Mouse (Mus musculus) ES-E14 (cell line): ENCODE measurements around the gene Tspo. TPM values are rescaled to one million over a fixed set of nuclear protein-coding genes. Genes with fewer than 3 reads are reported as not detected.

ENCODE experiments used
- DNase-seq: peaks from one replicate; pipeline ENCODE4 v3.0.0-alpha.2; 2013; ENCODE audit warnings: low read depth, low spot score
- H3K27ac ChIP-seq: 2 replicates; pipeline ENCODE4 v1.5.1; 2012; ENCODE audit warnings: low read depth, mild to moderate bottlenecking, low read length, moderate library complexity, mixed read lengths; ENCODE audit not compliant: poor library complexity, insufficient read depth, severe bottlenecking
- H3K36me3 ChIP-seq: 2 replicates; pipeline ENCODE4 v1.6.1; 2012; ENCODE audit warnings: mild to moderate bottlenecking, low read length, moderate library complexity, mixed read lengths; ENCODE audit not compliant: control insufficient read depth, poor library complexity, insufficient read depth, severe bottlenecking
- H3K4me1 ChIP-seq, 2 experiments: fragments of 150-350 bp in 1 of 2; sonication (generic) in 1 of 2; 2 replicates each; pipeline ENCODE4 v1.6.1; 2012; ENCODE audit warnings: low read length in 2 of 2, mild to moderate bottlenecking in 1 of 2, mixed read lengths in 1 of 2; ENCODE audit not compliant: control insufficient read depth in 2 of 2, insufficient read depth in 2 of 2, poor library complexity in 1 of 2
- H3K4me3 ChIP-seq, 2 experiments: fragments of 150-350 bp in 1 of 2; sonication (generic) in 1 of 2; 2 replicates each; pipeline ENCODE4 v1.5.1; 2012; ENCODE audit warnings: low read length in 2 of 2, low read depth in 1 of 2, mild to moderate bottlenecking in 1 of 2, mixed read lengths in 1 of 2; ENCODE audit not compliant: insufficient read depth in 1 of 2, poor library complexity in 1 of 2, severe bottlenecking in 1 of 2
- H3K9ac ChIP-seq: 2 replicates; pipeline ENCODE4 v1.6.1; 2012; ENCODE audit warnings: low read depth, mild to moderate bottlenecking, low read length, mixed read lengths; ENCODE audit not compliant: poor library complexity, insufficient read depth, severe bottlenecking
- H3K9me3 ChIP-seq: fragments of 150-350 bp; sonication (generic); 2 replicates; pipeline ENCODE4 v1.6.1; 2012; ENCODE audit warnings: low read depth, mild to moderate bottlenecking, low read length; ENCODE audit not compliant: control insufficient read depth, insufficient read depth
- CHD2 ChIP-seq: IDR thresholded peaks from 2 replicates; pipeline ENCODE4 v1.6.1; 2014; ENCODE audit warnings: mild to moderate bottlenecking, low read depth, low read length, inconsistent platforms
- HCFC1 ChIP-seq: IDR thresholded peaks from 2 replicates; pipeline ENCODE4 v1.6.1; 2012; ENCODE audit warnings: low read length, inconsistent platforms, borderline replicate concordance; ENCODE audit not compliant: insufficient read depth
- MAFK ChIP-seq: IDR thresholded peaks from 2 replicates; pipeline ENCODE4 v1.6.1; 2014; ENCODE audit warnings: mild to moderate bottlenecking, low read depth, low read length, inconsistent platforms; ENCODE audit not compliant: insufficient read depth
- ZC3H11A ChIP-seq: IDR thresholded peaks from 2 replicates; pipeline ENCODE4 v1.6.1; 2012; ENCODE audit warnings: low read depth, mild to moderate bottlenecking, inconsistent platforms, low read length, borderline replicate concordance
- ZNF384 ChIP-seq: IDR thresholded peaks from 2 replicates; pipeline ENCODE4 v1.6.1; 2012; ENCODE audit warnings: low read depth, low read length, inconsistent platforms
- in situ Hi-C, 2 experiments: fragments of 600-800 bp; cut with MboI; formaldehyde crosslinking; loops; one replicate each; pipeline ENCODE4 v1.15.1; 2025; ENCODE audit warnings: low sequenced_read_pairs in 2 of 2, inconsistent platforms in 1 of 2; ENCODE audit not compliant: unreplicated experiment in 2 of 2
- total RNA-seq: library from RNA; depleted of rRNA; stranded (reverse); fragments of 300-350 nt; gene quantifications from 2 replicates; pipeline ENCODE4 v1.2.3, GENCODE M21; 2012

Tspo gene
- total RNA-seq, 1 experiment, result 43.4 TPM

DNA sequence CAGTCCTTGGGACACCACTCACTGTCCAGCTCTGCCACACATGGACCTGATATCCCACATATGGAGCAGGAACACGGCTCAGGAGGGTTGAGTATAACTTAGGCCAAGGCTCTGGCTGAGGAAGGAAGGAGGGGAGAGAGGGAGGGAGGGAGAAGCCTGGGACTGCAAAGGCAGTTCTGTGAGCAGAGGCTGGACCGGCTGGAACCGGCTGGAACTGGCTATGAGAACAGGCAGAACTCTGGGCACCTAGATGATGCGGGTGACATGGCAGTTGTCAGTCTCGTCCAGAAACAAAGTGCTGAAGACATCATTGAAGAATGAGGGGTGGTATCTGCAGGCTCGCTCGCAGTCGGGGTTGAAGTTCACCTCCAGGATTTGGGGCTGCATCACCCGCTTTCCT, 13.3 kb downstream of the Tspo start:
- in situ Hi-C loops, result no loop called here
- TF ChIP-seq ZC3H11A (no peak), ZNF384 (no peak), CHD2 (no peak), MAFK (no peak), HCFC1 (no peak)
- H3K36me3 ChIP-seq, result peaks cover 60% of the 10 kb centered on the region

GRCm38 (mm10) chr15:83582931-83583330, 19.5 kb downstream of the Tspo start:
- DNase-seq, result no peak
- H3K27ac ChIP-seq, result no peak overlapping the region
- no peak for TF ChIP-seq MAFK
- in situ Hi-C loops, result no loop called here
- H3K36me3 ChIP-seq, result peaks cover 84% of the 10 kb centered on the region
- no peak overlapping the region for H3K4me3 ChIP-seq
- H3K9me3 ChIP-seq, result no peaks in the 10 kb centered on the region
- H3K4me1 ChIP-seq, result no peaks in the 10 kb centered on the region; a peak in 1 of 4 replicates
- no peak overlapping the region for H3K9ac ChIP-seq

More for the DNA sequence above, 13.3 kb downstream of the Tspo start:
- Histone ChIP-seq H3K4me3 (no peak overlapping the region), H3K9ac (no peak overlapping the region), H3K4me1 (peaks cover 0 to 3% of the 10 kb centered on the region in 2 experiments; a peak in 1 of 4 replicates), H3K9me3 (no peaks in the 10 kb centered on the region), H3K27ac (no peak overlapping the region)
- no peak for DNase-seq

DNA sequence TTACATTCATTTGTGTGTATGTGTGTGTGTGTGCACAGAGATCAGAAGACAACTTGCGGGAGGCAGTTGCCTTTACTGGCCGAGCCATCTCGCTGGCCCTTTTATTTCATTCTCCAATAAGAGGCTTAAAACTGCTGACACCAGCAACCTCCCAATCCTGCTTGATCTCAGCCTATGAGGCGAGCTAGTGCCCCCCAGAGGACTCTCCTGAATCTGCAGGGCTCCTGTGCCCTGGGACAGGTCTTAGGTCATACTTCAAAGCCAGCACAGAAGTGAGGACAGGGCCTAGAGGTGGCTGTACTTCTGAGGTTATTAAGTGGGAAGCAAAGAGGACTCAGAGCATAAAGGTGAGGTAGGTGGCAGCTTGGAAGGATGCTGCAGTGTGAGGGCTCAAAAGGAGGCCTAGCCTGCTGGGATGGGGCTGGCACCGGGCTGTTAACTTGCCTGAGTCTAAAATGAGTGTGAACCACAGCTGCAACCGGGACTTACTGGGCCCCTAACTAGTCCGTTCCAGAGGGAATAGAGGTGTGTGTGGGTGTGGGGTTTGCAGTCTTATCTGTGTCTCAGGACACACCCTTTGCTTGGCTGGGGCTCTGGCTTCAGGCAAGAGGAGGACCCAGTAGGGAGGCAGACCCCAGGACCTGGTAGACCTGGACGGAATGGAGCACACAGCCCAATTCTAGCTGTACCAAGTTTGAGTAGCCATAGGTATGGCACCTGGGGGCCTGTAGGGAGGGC, 20.2 kb downstream of the Tspo start:
- H3K9me3 ChIP-seq, result no peaks in the 10 kb centered on the region
- H3K36me3 ChIP-seq, result peaks cover 85% of the 10 kb centered on the region
- in situ Hi-C loops, result no loop called here
- peak; percentile 46 for DNase-seq
- H3K9ac ChIP-seq, result no peak overlapping the region
- TF ChIP-seq ZC3H11A (no peak), ZNF384 (no peak), CHD2 (no peak), HCFC1 (no peak), MAFK (peak; percentile 96)
- H3K27ac ChIP-seq, result no peak overlapping the region
- no peak overlapping the region for H3K4me3 ChIP-seq
- no peaks in the 10 kb centered on the region; a peak in 1 of 4 replicates for H3K4me1 ChIP-seq

DNA sequence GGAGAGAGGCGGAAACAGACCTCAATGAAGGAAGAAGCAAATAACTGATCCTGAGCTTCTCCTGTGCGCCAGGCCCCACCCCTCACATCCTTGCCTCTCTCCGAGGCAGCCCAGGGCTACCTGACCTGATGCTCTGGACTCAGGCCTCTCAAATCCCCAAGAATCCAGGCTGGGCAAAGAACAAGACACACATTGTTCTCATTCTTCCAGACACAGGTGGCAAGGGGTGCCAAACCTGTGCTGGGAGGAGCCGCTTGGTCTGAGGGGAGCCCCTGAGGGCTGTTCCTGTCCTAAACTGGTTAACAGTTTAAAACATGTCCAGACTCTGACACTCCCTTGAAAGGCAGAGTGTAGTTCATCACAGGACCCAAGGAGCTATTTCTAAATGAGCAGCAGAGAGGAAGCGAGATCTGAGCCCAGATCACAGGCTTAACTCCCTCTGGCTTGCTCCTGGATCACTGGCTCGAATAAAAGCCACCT, 21.4 kb downstream of the Tspo start:
- Histone ChIP-seq H3K4me1 (no peaks in the 10 kb centered on the region; a peak in 1 of 4 replicates), H3K36me3 (peaks cover 78% of the 10 kb centered on the region), H3K27ac (no peak overlapping the region), H3K4me3 (no peak overlapping the region), H3K9ac (no peak overlapping the region), H3K9me3 (no peaks in the 10 kb centered on the region)
- in situ Hi-C loops, result no loop called here
- TF ChIP-seq ZNF384 (no peak), ZC3H11A (no peak), HCFC1 (no peak), MAFK (no peak), CHD2 (no peak)
- no peak for DNase-seq

DNA sequence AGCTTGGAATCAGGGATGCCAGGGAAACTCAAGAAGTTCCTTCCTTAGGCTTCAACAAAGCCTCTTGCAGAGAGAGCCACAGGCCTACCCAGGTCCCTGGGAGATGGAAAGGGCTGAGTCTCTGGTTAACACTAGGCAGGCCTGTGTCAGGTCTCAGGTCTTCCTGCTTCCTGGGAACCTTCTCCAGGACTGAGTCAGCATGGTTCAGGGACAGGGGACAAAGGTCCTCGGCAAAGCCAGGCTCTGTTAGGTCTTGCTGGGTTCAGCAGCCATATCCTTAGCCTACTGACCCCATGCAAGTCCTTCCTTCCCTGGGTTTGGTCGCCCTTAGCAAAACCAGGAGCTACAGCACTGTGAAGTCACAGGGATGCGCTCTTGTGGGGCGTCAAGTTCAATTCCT, 27.4 kb downstream of the Tspo start:
- Histone ChIP-seq H3K36me3 (peaks cover 39% of the 10 kb centered on the region), H3K27ac (no peak overlapping the region), H3K9ac (no peak overlapping the region), H3K9me3 (no peaks in the 10 kb centered on the region), H3K4me1 (peaks cover 0 to 5% of the 10 kb centered on the region in 2 experiments; a peak in 1 of 4 replicates), H3K4me3 (no peak overlapping the region)
- DNase-seq, result no peak
- TF ChIP-seq MAFK, result no peak
- no peak for TF ChIP-seq ZC3H11A
- TF ChIP-seq HCFC1, result no peak
- TF ChIP-seq ZNF384, result no peak
- TF ChIP-seq CHD2, result no peak
- in situ Hi-C loops, result no loop called here
